8 mouse cellular contexts compared by ENCODE assay signal in the genomic region with DNA sequence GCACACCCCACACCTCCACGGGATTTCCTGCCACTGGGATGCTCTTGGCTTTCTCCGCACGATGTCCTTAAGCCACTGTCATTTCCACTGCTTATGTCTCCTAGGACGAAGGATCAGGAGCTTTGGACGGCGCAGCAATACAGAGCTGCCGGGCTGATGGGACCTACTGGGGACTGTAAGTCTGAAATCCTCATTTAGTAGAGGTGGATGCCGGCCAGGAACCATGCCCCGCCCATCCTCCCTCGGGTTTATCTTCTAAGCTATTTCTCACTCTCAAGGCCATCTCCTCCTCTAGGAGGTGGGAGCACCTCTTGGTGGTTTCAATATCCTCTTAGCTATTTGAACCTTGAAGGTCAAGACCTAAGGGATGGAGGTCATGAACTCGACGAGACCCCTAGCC.
DNase-seq lines count a peak whose midpoint lies in the region; ATAC-seq lines count a peak whose summit lies in the region.

No protein-coding gene starts in this region.

- peak overlapping the region; percentile 78 for H3K27ac ChIP-seq in embryonic facial prominence, embryonic 10.5 days (replicated peaks)
- peak overlapping the region; percentile 31 to 46; a peak in 3 of 4 replicates for H3K27ac ChIP-seq in heart, embryonic 14.5 days (replicated peaks in 1 of 2; ENCODE audit: control insufficient read depth in 1 of 2, insufficient read depth in 1 of 2, low read depth in 2 of 2, low read length in 2 of 2)
- peak overlapping the region; percentile 91 for H3K27ac ChIP-seq in midbrain, embryonic 12.5 days (replicated peaks)

- H3K27me3 ChIP-seq in embryonic facial prominence, embryonic 10.5 days (replicated peaks; ENCODE audit: low read depth, poor library complexity, severe bottlenecking): no peaks in the 10 kb centered on the region
- H3K27me3 ChIP-seq in heart, embryonic 14.5 days (ENCODE audit: control insufficient read depth, insufficient read depth, low read length): no peaks in the 10 kb centered on the region
- H3K27me3 ChIP-seq in midbrain, embryonic 12.5 days: no peaks in the 10 kb centered on the region

- H3K9ac ChIP-seq in heart, embryonic 14.5 days (ENCODE audit: low read length): no peak overlapping the region
- H3K9ac ChIP-seq in midbrain, embryonic 12.5 days (replicated peaks): no peak overlapping the region

- H3K4me2 ChIP-seq in heart, embryonic 14.5 days (ENCODE audit: low read length): no peak overlapping the region
- H3K4me2 ChIP-seq in midbrain, embryonic 12.5 days (replicated peaks): no peak overlapping the region

- peaks cover 30% of the 10 kb centered on the region for H3K4me1 ChIP-seq in embryonic facial prominence, embryonic 10.5 days
- H3K4me1 ChIP-seq in heart, embryonic 14.5 days (ENCODE audit: control insufficient read depth in 2 of 2, insufficient read depth in 2 of 2, low read length in 2 of 2): peaks cover 52 to 66% of the 10 kb centered on the region in 2 experiments
- peaks cover 51% of the 10 kb centered on the region for H3K4me1 ChIP-seq in midbrain, embryonic 12.5 days

- DNase-seq in adrenal gland, adult (ENCODE audit: inconsistent age in 2 of 2, low spot score in 1 of 2): peak; percentile 76 to 88
- DNase-seq in adrenal gland, adult 18-20 months (ENCODE audit: low spot score in 2 of 2): no peak
- DNase-seq in embryonic facial prominence, embryonic 10.5 days (ENCODE audit: low spot score): no peak
- DNase-seq in liver: no peak
- no peak for DNase-seq in urinary bladder, postnatal 25 days (ENCODE audit: low spot score)

- no peaks in the 10 kb centered on the region for H3K9me3 ChIP-seq in embryonic facial prominence, embryonic 10.5 days
- no peaks in the 10 kb centered on the region for H3K9me3 ChIP-seq in heart, embryonic 14.5 days (ENCODE audit: control insufficient read depth, low read length)
- no peaks in the 10 kb centered on the region for H3K9me3 ChIP-seq in midbrain, embryonic 12.5 days

- H3K4me3 ChIP-seq in embryonic facial prominence, embryonic 10.5 days: no peak overlapping the region
- H3K4me3 ChIP-seq in heart, embryonic 14.5 days (ENCODE audit: control insufficient read depth in 1 of 2, insufficient read depth in 1 of 2, low read depth in 1 of 2, low read length in 2 of 2): no peak overlapping the region
- no peak overlapping the region for H3K4me3 ChIP-seq in midbrain, embryonic 12.5 days

- H3K36me3 ChIP-seq in embryonic facial prominence, embryonic 10.5 days (replicated peaks): peaks cover 77% of the 10 kb centered on the region
- peaks cover 13% of the 10 kb centered on the region for H3K36me3 ChIP-seq in heart, embryonic 14.5 days (ENCODE audit: control insufficient read depth, insufficient read depth, low read length)
- peaks cover 43% of the 10 kb centered on the region for H3K36me3 ChIP-seq in midbrain, embryonic 12.5 days

- ATAC-seq in heart, embryonic 14.5 days (ENCODE audit: insufficient number of reproducible peaks, insufficient read depth, low FRiP score, low read depth): no peak
- ATAC-seq in midbrain, embryonic 12.5 days (ENCODE audit: low FRiP score, low read depth): no peak
- ATAC-seq in activated CD4-positive, CD25-positive, alpha-beta regulatory T cell, adult 4 months: no peak

- WGBS in embryonic facial prominence, embryonic 10.5 days: 88% methylated on average over 12 of the region's 12 CpGs
- 69% methylated on average over 12 of the region's 12 CpGs for WGBS in heart, embryonic 14.5 days
- 84% methylated on average over 12 of the region's 12 CpGs for WGBS in midbrain, embryonic 12.5 days

Comparison
In these comparisons a context has a peak if more than half of its experiments do, and no peak if none do; other contexts are left out.
1. DNase-seq: peak in adrenal gland, adult (2 of 2); none in adrenal gland, adult 18-20 months (0 of 2), embryonic facial prominence, embryonic 10.5 days (single experiment), liver (single experiment) and urinary bladder, postnatal 25 days (single experiment).
2. H3K27ac ChIP-seq: peak in every context shown above with its lines; median percentile 91 in midbrain, embryonic 12.5 days; 78 in embryonic facial prominence, embryonic 10.5 days; 38 in heart, embryonic 14.5 days.